Mouse (Mus musculus) right cerebral cortex, postnatal 25 days (tissue): ENCODE results near the gene Ecpas.

ENCODE experiments used
- DNase-seq: peaks from one replicate; pipeline ENCODE4 v3.0.0; 2022

Ecpas gene

GRCm38 (mm10) chr4:58912629-58913335 is at the start of gene Ecpas:
Ecpas (minus strand) TSS chr4:58912749.
- DNase-seq, result peak; percentile 80

GRCm38 (mm10) chr4:58961719-58962118 is 49.2 kb upstream of the Ecpas start:
- no peak for DNase-seq

- no peak for DNase-seq
Measured at GRCm38 (mm10) chr4:58952630-58953029, 40.1 kb upstream of the Ecpas start.

- no peak for DNase-seq
Measured at GRCm38 (mm10) chr4:58948391-58948790, 35.8 kb upstream of the Ecpas start.

GRCm38 (mm10) chr4:58944695-58945094 is 32.1 kb upstream of the Ecpas start:
- peak; percentile 38 for DNase-seq

- DNase-seq, result no peak
Measured at GRCm38 (mm10) chr4:58944206-58944553, 31.6 kb upstream of the Ecpas start.

GRCm38 (mm10) chr4:58943420-58944205 is 31.1 kb upstream of the Ecpas start, which contains the start of gene Zkscan16:
Zkscan16 (plus strand) TSS chr4:58943628.
- peak; percentile 94 for DNase-seq

GRCm38 (mm10) chr4:58942942-58943341 is 30.4 kb upstream of the Ecpas start:
- DNase-seq, result no peak

- DNase-seq, result no peak
Measured at GRCm38 (mm10) chr4:58941638-58942037, 29.1 kb upstream of the Ecpas start.

- DNase-seq, result no peak
Measured at GRCm38 (mm10) chr4:58935846-58936245, 23.3 kb upstream of the Ecpas start.

- DNase-seq, result no peak
Measured at GRCm38 (mm10) chr4:58934746-58935476, 22.4 kb upstream of the Ecpas start.

- no peak for DNase-seq
Measured at GRCm38 (mm10) chr4:58934308-58934707, 21.8 kb upstream of the Ecpas start.

GRCm38 (mm10) chr4:58932541-58932940 is 20.0 kb upstream of the Ecpas start:
- DNase-seq, result no peak

GRCm38 (mm10) chr4:58927661-58928060 is 15.1 kb upstream of the Ecpas start:
- DNase-seq, result no peak

GRCm38 (mm10) chr4:58926120-58926519 is 13.6 kb upstream of the Ecpas start:
- DNase-seq, result no peak

- DNase-seq, result no peak
Measured at GRCm38 (mm10) chr4:58925664-58926063, 13.1 kb upstream of the Ecpas start.

- DNase-seq, result no peak
Measured at GRCm38 (mm10) chr4:58923933-58924332, 11.4 kb upstream of the Ecpas start.

GRCm38 (mm10) chr4:58915081-58915826 is 2.7 kb upstream of the Ecpas start:
- DNase-seq, result no peak

GRCm38 (mm10) chr4:58913336-58914026 is 932 bp upstream of the Ecpas start:
- DNase-seq, result no peak

GRCm38 (mm10) chr4:58911831-58912628 is 519 bp downstream of the Ecpas start:
- peak; percentile 75 for DNase-seq
